Mouse (Mus musculus): Measurements from ENCODE around the gene Tsc22d3. TPM values are rescaled to one million over a fixed set of nuclear protein-coding genes. Genes with fewer than 3 reads are reported as not detected.

Gene Tsc22d3
- polyA plus RNA-seq, 1 experiment from 2014 or later = 223 TPM

DNA sequence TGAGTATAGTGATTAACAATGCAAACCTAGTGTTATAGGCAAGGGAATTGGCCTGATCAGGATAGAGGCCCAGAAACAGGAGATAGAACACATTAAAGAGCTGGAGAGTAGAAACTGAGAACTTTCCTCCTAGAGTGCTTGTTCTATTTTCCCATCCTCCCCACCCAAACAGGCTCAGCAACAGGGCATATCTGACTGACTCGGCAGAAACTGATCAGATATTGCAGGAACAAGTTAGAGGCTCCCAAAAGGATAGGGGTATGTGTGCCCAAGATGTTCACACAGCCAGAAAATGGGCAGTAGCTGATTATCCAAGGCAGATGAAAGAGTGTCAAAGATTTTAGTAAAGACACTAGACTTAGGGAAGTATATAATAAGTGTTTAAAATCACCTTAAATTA is 25.3 kb downstream of the Tsc22d3 start:
- no peak for ATAC-seq (replicated peaks; ENCODE audit: extremely low read depth, insufficient read depth, low FRiP score)
- no peak overlapping the region for H3K4me2 ChIP-seq (ENCODE audit: low read depth, low read length)
- H3K9ac ChIP-seq (ENCODE audit: low read length) = no peak overlapping the region
- no peaks in the 10 kb centered on the region for H3K9me3 ChIP-seq (replicated peaks; ENCODE audit: control insufficient read depth, low read length)
- no peak overlapping the region for H3K4me3 ChIP-seq (ENCODE audit: low read length)
- H3K27ac ChIP-seq (ENCODE audit: low read length) = no peak overlapping the region
- H3K4me1 ChIP-seq (ENCODE audit: control insufficient read depth, insufficient read depth, low read length) = no peaks in the 10 kb centered on the region
- peaks cover 2% of the 10 kb centered on the region for H3K27me3 ChIP-seq (ENCODE audit: control insufficient read depth, insufficient read depth, low read length)
- WGBS = 38% methylated on average over 1 of the region's 1 CpGs
- no peaks in the 10 kb centered on the region; the same call in 1 of the 2 replicates for H3K36me3 ChIP-seq (ENCODE audit: control insufficient read depth, insufficient read depth)

DNA sequence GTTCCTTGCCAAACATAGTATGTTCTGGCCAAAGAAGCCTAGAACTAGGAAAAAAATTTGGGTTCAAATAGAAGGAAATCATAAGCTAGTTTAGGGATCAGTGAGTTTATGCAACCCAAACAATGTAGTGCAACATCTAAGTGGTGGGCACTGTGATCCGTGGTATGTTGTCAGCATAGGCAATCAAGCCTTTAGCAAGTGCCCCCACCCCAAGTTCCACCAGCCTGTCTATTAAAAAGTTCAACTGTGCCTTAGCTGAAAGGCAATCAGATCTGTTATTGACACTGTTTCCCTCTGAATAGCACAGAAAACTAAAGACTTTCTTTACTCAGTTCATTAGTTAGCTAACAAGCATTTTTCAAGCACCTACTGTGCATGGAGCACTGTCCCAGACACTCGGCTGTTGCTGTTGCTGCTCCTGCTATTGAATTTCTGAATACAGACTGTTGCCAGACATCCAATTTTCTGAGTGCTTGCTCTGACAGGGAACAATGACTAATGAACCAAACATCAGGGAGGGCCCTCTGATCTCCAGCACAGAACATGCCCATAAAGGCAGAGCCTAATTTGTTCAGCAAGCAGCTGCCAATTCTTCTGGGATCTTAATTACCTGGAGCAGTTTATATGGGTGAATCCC is 27.6 kb downstream of the Tsc22d3 start:
- no peaks in the 10 kb centered on the region; the same call in 1 of the 2 replicates for H3K36me3 ChIP-seq (ENCODE audit: control insufficient read depth, insufficient read depth)
- 0 out of 2 replicates have a peak overlapping the region, but pooled peaks have one; percentile 10 for H3K27ac ChIP-seq (ENCODE audit: low read length)

GRCm38 (mm10) chrX:140569595-140569994 is 30.9 kb downstream of the Tsc22d3 start:
- H3K9ac ChIP-seq (ENCODE audit: low read length) = no peak overlapping the region
- no peak for ATAC-seq (replicated peaks; ENCODE audit: extremely low read depth, insufficient read depth, low FRiP score)
- H3K36me3 ChIP-seq (ENCODE audit: control insufficient read depth, insufficient read depth) = no peaks in the 10 kb centered on the region
- H3K4me1 ChIP-seq (ENCODE audit: control insufficient read depth, insufficient read depth, low read length) = peaks cover 22% of the 10 kb centered on the region
- no peaks in the 10 kb centered on the region; the same call in 1 of the 2 replicates for H3K27me3 ChIP-seq (ENCODE audit: control insufficient read depth, insufficient read depth, low read length)
- H3K9me3 ChIP-seq (replicated peaks; ENCODE audit: control insufficient read depth, low read length) = no peaks in the 10 kb centered on the region
- WGBS = 88% methylated on average over 1 of the region's 1 CpGs
- H3K4me3 ChIP-seq (ENCODE audit: low read length) = no peak overlapping the region
- H3K27ac ChIP-seq (ENCODE audit: low read length) = no peak overlapping the region
- no peak overlapping the region for H3K4me2 ChIP-seq (ENCODE audit: low read depth, low read length)

More for the DNA sequence above, 27.6 kb downstream of the Tsc22d3 start:
- no peak for ATAC-seq (replicated peaks; ENCODE audit: extremely low read depth, insufficient read depth, low FRiP score)
- H3K4me1 ChIP-seq (ENCODE audit: control insufficient read depth, insufficient read depth, low read length) = peaks cover 10% of the 10 kb centered on the region
- WGBS = 57% methylated on average over 2 of the region's 2 CpGs
- H3K9me3 ChIP-seq (replicated peaks; ENCODE audit: control insufficient read depth, low read length) = no peaks in the 10 kb centered on the region
- no peak overlapping the region for H3K9ac ChIP-seq (ENCODE audit: low read length)
- no peaks in the 10 kb centered on the region; the same call in none of the 2 replicates for H3K27me3 ChIP-seq (ENCODE audit: control insufficient read depth, insufficient read depth, low read length)
- H3K4me3 ChIP-seq (ENCODE audit: low read length) = no peak overlapping the region
- H3K4me2 ChIP-seq (ENCODE audit: low read depth, low read length) = no peak overlapping the region

GRCm38 (mm10) chrX:140567711-140568407 is 32.6 kb downstream of the Tsc22d3 start:
- Histone ChIP-seq H3K27ac (ENCODE audit: low read length) (peak overlapping the region; percentile 66), H3K36me3 (ENCODE audit: control insufficient read depth, insufficient read depth) (no peaks in the 10 kb centered on the region), H3K4me1 (ENCODE audit: control insufficient read depth, insufficient read depth, low read length) (peaks cover 22% of the 10 kb centered on the region), H3K9me3 (replicated peaks; ENCODE audit: control insufficient read depth, low read length) (no peaks in the 10 kb centered on the region), H3K4me3 (ENCODE audit: low read length) (no peak overlapping the region), H3K9ac (ENCODE audit: low read length) (no peak overlapping the region), H3K27me3 (ENCODE audit: control insufficient read depth, insufficient read depth, low read length) (no peaks in the 10 kb centered on the region; the same call in 1 of the 2 replicates), H3K4me2 (ENCODE audit: low read depth, low read length) (no peak overlapping the region)
- 20% methylated on average over 1 of the region's 1 CpGs for WGBS
- ATAC-seq (replicated peaks; ENCODE audit: extremely low read depth, insufficient read depth, low FRiP score) = no peak; the same call in 1 of the 2 replicates

GRCm38 (mm10) chrX:140565759-140566158 is 34.7 kb downstream of the Tsc22d3 start:
- H3K9me3 ChIP-seq (replicated peaks; ENCODE audit: control insufficient read depth, low read length) = no peaks in the 10 kb centered on the region
- no peaks in the 10 kb centered on the region for H3K27me3 ChIP-seq (ENCODE audit: control insufficient read depth, insufficient read depth, low read length)
- H3K9ac ChIP-seq (ENCODE audit: low read length) = no peak overlapping the region
- H3K36me3 ChIP-seq (ENCODE audit: control insufficient read depth, insufficient read depth) = no peaks in the 10 kb centered on the region
- no peak for ATAC-seq (replicated peaks; ENCODE audit: extremely low read depth, insufficient read depth, low FRiP score)
- no peak overlapping the region for H3K4me2 ChIP-seq (ENCODE audit: low read depth, low read length)
- H3K4me3 ChIP-seq (ENCODE audit: low read length) = no peak overlapping the region
- H3K27ac ChIP-seq (ENCODE audit: low read length) = no peak overlapping the region
- peaks cover 22% of the 10 kb centered on the region for H3K4me1 ChIP-seq (ENCODE audit: control insufficient read depth, insufficient read depth, low read length)
- 81% methylated on average over 2 of the region's 2 CpGs for WGBS

DNA sequence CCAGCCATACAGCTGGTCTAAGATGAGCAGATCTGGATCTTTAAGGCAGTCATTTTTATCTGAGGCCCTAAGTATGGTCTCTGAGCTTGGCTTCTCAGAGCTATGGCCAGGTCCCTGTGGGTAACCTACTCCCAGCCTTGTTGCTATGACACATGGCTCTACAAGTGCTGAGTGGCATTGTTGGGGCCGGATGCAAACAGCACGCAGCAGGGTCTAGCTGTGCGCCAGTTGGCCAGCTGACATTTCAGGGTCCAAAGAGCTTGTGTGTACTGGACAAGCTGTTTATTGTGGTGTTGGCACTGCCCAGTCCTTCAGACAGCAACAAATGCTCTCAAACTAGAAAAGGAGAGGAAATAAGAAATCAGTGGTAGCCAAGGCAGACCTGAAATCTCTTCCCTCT is 35.2 kb downstream of the Tsc22d3 start:
- WGBS = 76% methylated on average over 3 of the region's 3 CpGs
- Histone ChIP-seq H3K36me3 (ENCODE audit: control insufficient read depth, insufficient read depth) (no peaks in the 10 kb centered on the region), H3K4me2 (ENCODE audit: low read depth, low read length) (no peak overlapping the region), H3K27ac (ENCODE audit: low read length) (peak overlapping the region; percentile 82), H3K27me3 (ENCODE audit: control insufficient read depth, insufficient read depth, low read length) (no peaks in the 10 kb centered on the region), H3K9me3 (replicated peaks; ENCODE audit: control insufficient read depth, low read length) (no peaks in the 10 kb centered on the region), H3K4me1 (ENCODE audit: control insufficient read depth, insufficient read depth, low read length) (peaks cover 22% of the 10 kb centered on the region), H3K9ac (ENCODE audit: low read length) (no peak overlapping the region), H3K4me3 (ENCODE audit: low read length) (no peak overlapping the region)
- ATAC-seq (replicated peaks; ENCODE audit: extremely low read depth, insufficient read depth, low FRiP score) = no peak

GRCm38 (mm10) chrX:140564777-140565176 is 35.7 kb downstream of the Tsc22d3 start:
- no peak; the same call in 1 of the 2 replicates for ATAC-seq (replicated peaks; ENCODE audit: extremely low read depth, insufficient read depth, low FRiP score)
- Histone ChIP-seq H3K27ac (ENCODE audit: low read length) (peak overlapping the region; percentile 82), H3K4me3 (ENCODE audit: low read length) (no peak overlapping the region), H3K9me3 (replicated peaks; ENCODE audit: control insufficient read depth, low read length) (no peaks in the 10 kb centered on the region), H3K36me3 (ENCODE audit: control insufficient read depth, insufficient read depth) (no peaks in the 10 kb centered on the region), H3K4me1 (ENCODE audit: control insufficient read depth, insufficient read depth, low read length) (peaks cover 22% of the 10 kb centered on the region), H3K27me3 (ENCODE audit: control insufficient read depth, insufficient read depth, low read length) (no peaks in the 10 kb centered on the region), H3K4me2 (ENCODE audit: low read depth, low read length) (no peak overlapping the region), H3K9ac (ENCODE audit: low read length) (no peak overlapping the region)
- 42% methylated on average over 1 of the region's 1 CpGs for WGBS

DNA sequence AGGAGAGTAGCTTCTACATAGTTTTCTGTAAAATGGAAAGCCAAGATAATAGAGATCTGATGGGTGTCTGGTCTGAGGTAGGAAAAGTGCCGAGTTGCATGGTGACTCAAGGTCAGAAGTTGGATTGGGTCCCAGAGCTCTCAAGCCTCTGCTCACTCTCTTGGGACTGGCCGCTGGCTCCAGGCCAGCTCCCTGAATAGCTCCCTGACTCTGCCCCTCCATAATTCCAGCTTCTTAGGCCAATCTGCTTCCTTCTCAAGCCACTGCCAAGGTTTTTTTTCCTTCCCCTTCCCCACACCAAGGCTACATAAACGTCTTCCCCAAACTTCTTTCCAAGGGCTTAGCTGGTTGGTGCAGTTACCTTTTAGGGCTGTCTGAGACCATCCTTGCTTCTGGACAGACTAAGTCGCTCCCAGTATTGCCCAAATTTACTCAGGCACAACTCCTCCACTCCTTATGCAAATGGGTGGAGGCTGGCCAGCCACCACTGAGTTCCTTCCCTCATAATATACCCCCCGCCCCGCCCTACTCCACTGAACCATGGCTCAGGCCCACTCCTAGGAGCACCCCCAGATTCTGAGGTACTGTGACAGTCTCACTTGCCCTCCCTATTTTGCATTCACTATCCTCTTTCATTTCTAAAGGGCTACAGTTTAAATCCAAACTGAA is 42.1 kb downstream of the Tsc22d3 start:
- 0 out of 2 replicates have a peak, but pooled peaks cover 2% of the 10 kb centered on the region for H3K27me3 ChIP-seq (ENCODE audit: control insufficient read depth, insufficient read depth, low read length)
- peak overlapping the region; percentile 87 for H3K27ac ChIP-seq (ENCODE audit: low read length)
- peaks cover 25% of the 10 kb centered on the region for H3K4me1 ChIP-seq (ENCODE audit: control insufficient read depth, insufficient read depth, low read length)
- no peaks in the 10 kb centered on the region for H3K36me3 ChIP-seq (ENCODE audit: control insufficient read depth, insufficient read depth)
- no peak overlapping the region for H3K4me3 ChIP-seq (ENCODE audit: low read length)
- H3K9ac ChIP-seq (ENCODE audit: low read length) = no peak overlapping the region
- WGBS = 46% methylated on average over 6 of the region's 6 CpGs
- H3K9me3 ChIP-seq (replicated peaks; ENCODE audit: control insufficient read depth, low read length) = no peaks in the 10 kb centered on the region
- peak; percentile 82 for ATAC-seq (replicated peaks; ENCODE audit: extremely low read depth, insufficient read depth, low FRiP score)
- H3K4me2 ChIP-seq (ENCODE audit: low read depth, low read length) = peak overlapping the region; percentile 12; the same call in 1 of the 2 replicates

DNA sequence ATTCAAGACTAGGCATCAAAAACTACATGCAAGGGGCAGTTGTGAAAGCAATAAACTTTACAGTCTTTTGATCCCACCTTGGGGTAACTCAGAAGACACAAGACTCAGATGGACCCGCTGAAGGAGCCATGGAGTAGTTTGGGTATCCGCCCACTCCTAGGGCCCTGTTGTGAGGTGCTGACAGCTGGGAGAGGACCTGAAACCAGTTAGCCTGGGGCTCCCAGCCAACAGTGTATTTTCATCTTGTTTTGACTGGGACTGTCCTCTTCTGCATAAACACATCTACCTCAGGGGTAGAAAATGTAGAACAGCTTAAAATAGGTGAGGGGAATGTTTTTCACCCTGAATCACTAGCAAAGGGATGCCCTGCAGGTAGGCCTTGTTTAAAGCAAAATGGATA is 44.5 kb downstream of the Tsc22d3 start:
- peak; percentile 67 for ATAC-seq (replicated peaks; ENCODE audit: extremely low read depth, insufficient read depth, low FRiP score)
- Histone ChIP-seq H3K4me3 (ENCODE audit: low read length) (no peak overlapping the region), H3K4me2 (ENCODE audit: low read depth, low read length) (no peak overlapping the region), H3K27ac (ENCODE audit: low read length) (peak overlapping the region; percentile 65), H3K9me3 (replicated peaks; ENCODE audit: control insufficient read depth, low read length) (no peaks in the 10 kb centered on the region), H3K27me3 (ENCODE audit: control insufficient read depth, insufficient read depth, low read length) (0 out of 2 replicates have a peak, but pooled peaks cover 2% of the 10 kb centered on the region), H3K9ac (ENCODE audit: low read length) (no peak overlapping the region), H3K4me1 (ENCODE audit: control insufficient read depth, insufficient read depth, low read length) (peaks cover 25% of the 10 kb centered on the region), H3K36me3 (ENCODE audit: control insufficient read depth, insufficient read depth) (no peaks in the 10 kb centered on the region)
- 50% methylated on average over 2 of the region's 2 CpGs for WGBS
